In genomic region chr13:97487746-97488473, GRCm38 (mm10) we compare ENCODE assay signal across 11 mouse cellular contexts.
DNase-seq lines count a peak whose midpoint lies in the region; ATAC-seq and TF ChIP-seq lines count a peak whose summit lies in the region.
"Had no signal": no experiment of that assay in that cellular context is flagged by ENCODE, and none has a peak within 500 bp of the region (broad histone marks: within the 10 kb centered on the region; RNA-seq: fewer than 3 reads in every experiment).

No protein-coding gene starts in this region.

- H3K27ac ChIP-seq in kidney, postnatal 0 days = no peak overlapping the region
- H3K27ac ChIP-seq in limb, embryonic 14.5 days (replicated peaks; ENCODE audit: low read depth, low read length) = no peak overlapping the region

- no peaks in the 10 kb centered on the region for H3K36me3 ChIP-seq in kidney, postnatal 0 days (ENCODE audit: insufficient read depth, low read length)
- H3K36me3 ChIP-seq in limb, embryonic 14.5 days (ENCODE audit: control insufficient read depth, insufficient read depth, low read length) = no peaks in the 10 kb centered on the region
- H3K36me3 ChIP-seq: G1E had no signal

- H3K4me3 ChIP-seq in kidney, postnatal 0 days (replicated peaks; ENCODE audit: low read depth, low read length) = no peak overlapping the region
- H3K4me3 ChIP-seq in limb, embryonic 14.5 days (replicated peaks; ENCODE audit: low read length) = no peak overlapping the region

- no peak overlapping the region for H3K9ac ChIP-seq in kidney, postnatal 0 days (ENCODE audit: low read depth, low read length)
- no peak overlapping the region for H3K9ac ChIP-seq in limb, embryonic 14.5 days (ENCODE audit: low read depth, low read length, severe bottlenecking)

- H3K9me3 ChIP-seq in kidney, postnatal 0 days (replicated peaks; ENCODE audit: low read length) = no peaks in the 10 kb centered on the region
- H3K9me3 ChIP-seq in limb, embryonic 14.5 days (ENCODE audit: control insufficient read depth, low read length) = no peaks in the 10 kb centered on the region
- H3K9me3 ChIP-seq: G1E had no signal

- TF ChIP-seq POLR2A in brain, embryonic 14.5 days (IDR thresholded peaks at IDR 0.05; ENCODE audit: borderline replicate concordance, extremely low read depth, insufficient read depth, insufficient read length, poor library complexity, severe bottlenecking) = no peak
- TF ChIP-seq POLR2A in limb, embryonic 14.5 days (IDR thresholded peaks at IDR 0.05; ENCODE audit: borderline replicate concordance, extremely low read depth, insufficient read depth, insufficient read length) = no peak

- DNase-seq in kidney, postnatal 0 days (ENCODE audit: low spot score) = peak; percentile 92
- no peak for DNase-seq in kidney, adult 11 months
- DNase-seq in Muller cell, postnatal 12 days (ENCODE audit: inconsistent ontology term) = peak; percentile 65
- DNase-seq in brain, embryonic 14.5 days (ENCODE audit: low read depth) = peak; percentile 74
- peak; percentile 85 for DNase-seq in limb, embryonic 14.5 days (ENCODE audit: low spot score)
- DNase-seq in spleen, postnatal 4 days (ENCODE audit: low spot score in 2 of 2) = no peak
- DNase-seq in ovary, adult 18-20 months (ENCODE audit: low spot score) = no peak
- DNase-seq: heart, postnatal 14 days; lung, adult 2 months; right cerebral cortex, adult 18-20 months had no signal

- no peaks in the 10 kb centered on the region for H3K27me3 ChIP-seq in kidney, postnatal 0 days (ENCODE audit: insufficient read depth, low read length)
- H3K27me3 ChIP-seq in limb, embryonic 14.5 days (ENCODE audit: control insufficient read depth, insufficient read depth, low read length) = no peaks in the 10 kb centered on the region

- H3K4me1 ChIP-seq in kidney, postnatal 0 days (replicated peaks; ENCODE audit: insufficient read depth, low read length) = no peaks in the 10 kb centered on the region
- H3K4me1 ChIP-seq in limb, embryonic 14.5 days (ENCODE audit: control insufficient read depth, insufficient read depth, low read length) = peaks cover 38% of the 10 kb centered on the region

- WGBS in kidney, postnatal 0 days = 9% methylated on average over 9 of the region's 9 CpGs
- WGBS in limb, embryonic 14.5 days = 15% methylated on average over 9 of the region's 9 CpGs

- no peak for ATAC-seq in kidney, postnatal 0 days (replicated peaks; ENCODE audit: low FRiP score, low read depth)
- ATAC-seq in limb, embryonic 14.5 days (ENCODE audit: low FRiP score, low read depth) = peak; percentile 26; the same call in 1 of the 2 replicates

- H3K4me2 ChIP-seq in kidney, postnatal 0 days (ENCODE audit: low read length) = peak overlapping the region; percentile 16; the same call in 1 of the 2 replicates
- peak overlapping the region; percentile 21 for H3K4me2 ChIP-seq in limb, embryonic 14.5 days (replicated peaks; ENCODE audit: low read depth, low read length, severe bottlenecking)

- TF ChIP-seq CTCF in kidney, postnatal 0 days (IDR thresholded peaks at IDR 0.05; ENCODE audit: low read depth) = no peak
- TF ChIP-seq CTCF in brain, embryonic 14.5 days (IDR thresholded peaks at IDR 0.05; ENCODE audit: borderline replicate concordance, extremely low read depth, insufficient read depth, insufficient read length) = no peak

Comparison
In these comparisons a context has a peak if more than half of its experiments do, and no peak if none do; other contexts are left out.
1. DNase-seq: peak in kidney, postnatal 0 days (single experiment), Muller cell, postnatal 12 days (single experiment), brain, embryonic 14.5 days (single experiment) and limb, embryonic 14.5 days (single experiment); none in kidney, adult 11 months (single experiment), spleen, postnatal 4 days (0 of 2) and ovary, adult 18-20 months (single experiment).